Mouse (Mus musculus) heart, postnatal 0 days (tissue): Measurements from ENCODE around the gene Fancl. TPM values are rescaled to one million over a fixed set of nuclear protein-coding genes. Genes with fewer than 3 reads are reported as not detected.

ENCODE experiments used
- ATAC-seq: fragments of 200-750 bp; cut with Nextera tagmentation; 2 replicates; pipeline ENCODE4 v1.8.0; 2017; ENCODE audit warnings: low read depth, moderate number of reproducible peaks, moderate library complexity; ENCODE audit not compliant: insufficient read depth
- DNase-seq: peaks from one replicate; pipeline ENCODE4 v3.0.0-alpha.2; 2016; ENCODE audit warnings: low spot score
- H3K27ac ChIP-seq: fragments of 300-500 bp; sonication (generic); 2 replicates; pipeline ENCODE4 v1.5.1; 2014; ENCODE audit warnings: low read depth, mild to moderate bottlenecking
- H3K27me3 ChIP-seq: fragments of 300-500 bp; sonication (generic); 2 replicates; pipeline ENCODE4 v1.6.1; 2014; ENCODE audit warnings: low read length, mixed read lengths; ENCODE audit not compliant: control insufficient read depth, insufficient read depth
- H3K36me3 ChIP-seq: fragments of 300-500 bp; sonication (generic); replicated peaks from 2 replicates; pipeline ENCODE4 v1.6.1; 2014; ENCODE audit warnings: low read length, mixed read lengths; ENCODE audit not compliant: control insufficient read depth, insufficient read depth
- H3K4me1 ChIP-seq: fragments of 300-500 bp; sonication (generic); 2 replicates; pipeline ENCODE4 v1.6.1; 2014; ENCODE audit warnings: antibody characterized with exemption; ENCODE audit not compliant: control insufficient read depth, insufficient read depth
- H3K4me2 ChIP-seq: fragments of 300-500 bp; sonication (generic); 2 replicates; pipeline ENCODE4 v1.6.1; 2014; ENCODE audit warnings: low read depth, mild to moderate bottlenecking, low read length, moderate library complexity
- H3K4me3 ChIP-seq: fragments of 300-500 bp; sonication (generic); 2 replicates; pipeline ENCODE4 v1.5.1; 2014; ENCODE audit warnings: low read depth, low read length
- H3K9ac ChIP-seq: fragments of 300-500 bp; sonication (generic); replicated peaks from 2 replicates; pipeline ENCODE4 v1.6.1; 2014; ENCODE audit warnings: low read depth, low read length, mixed read lengths
- H3K9me3 ChIP-seq: fragments of 300-500 bp; sonication (generic); replicated peaks from 2 replicates; pipeline ENCODE4 v1.6.1; 2016; ENCODE audit warnings: low read length; ENCODE audit not compliant: control insufficient read depth
- CTCF ChIP-seq: IDR thresholded peaks from 2 replicates; pipeline ENCODE4 v1.5.1; 2016; ENCODE audit warnings: antibody characterized with exemption, control low read depth, low read depth
- EP300 ChIP-seq: IDR thresholded peaks from 2 replicates; pipeline ENCODE4 v1.6.1; 2016; ENCODE audit warnings: antibody characterized with exemption, low read depth
- WGBS: fragments of 180-500 bp; shearing (Covaris S2); extraction: QIAGEN DNeasy Blood & Tissue Kit; methylation state at CpG from one replicate; pipeline ENCODE4 v1.1.7; 2014; 5-methylcytosine and 5-hydroxymethylcytosine counted together
- polyA plus RNA-seq: library from polyadenylated mRNA; unstranded; fragments of >200 nt; fragmentation: Nextera tagmentation; extraction: Ambion mirVana; gene quantifications from 2 replicates; pipeline ENCODE4 v1.2.1, GENCODE M21; 2015
- total RNA-seq: library from RNA; depleted of rRNA; stranded (reverse); fragments of >200 nt; gene quantifications from 2 replicates; pipeline ENCODE4 v1.2.3, GENCODE M21; 2014; ENCODE audit warnings: low replicate concordance

The Fancl gene
- total and polyA plus RNA-seq, 2 experiments from 2014 or later, result 17.8 to 20.4 TPM

GRCm38 (mm10) chr11:26451228-26451627 is 65.3 kb downstream of the Fancl start:
- Histone ChIP-seq H3K36me3 (no peaks in the 10 kb centered on the region), H3K4me1 (peaks cover 4% of the 10 kb centered on the region; the same call in 1 of the 2 replicates), H3K9me3 (no peaks in the 10 kb centered on the region), H3K9ac (no peak overlapping the region), H3K4me2 (no peak overlapping the region), H3K27ac (no peak overlapping the region), H3K27me3 (no peaks in the 10 kb centered on the region), H3K4me3 (no peak overlapping the region)
- no peak for ATAC-seq
- TF ChIP-seq EP300, result no peak
- TF ChIP-seq CTCF, result no peak
- no peak for DNase-seq
- whole genome bisulfite sequencing, result 71% methylated on average over 2 of the region's 2 CpGs

GRCm38 (mm10) chr11:26452693-26453092 is 66.8 kb downstream of the Fancl start:
- Histone ChIP-seq H3K4me2 (no peak overlapping the region), H3K27me3 (no peaks in the 10 kb centered on the region), H3K9ac (no peak overlapping the region), H3K36me3 (no peaks in the 10 kb centered on the region), H3K4me1 (peaks cover 4% of the 10 kb centered on the region; the same call in 1 of the 2 replicates), H3K4me3 (no peak overlapping the region), H3K9me3 (no peaks in the 10 kb centered on the region), H3K27ac (no peak overlapping the region)
- TF ChIP-seq CTCF (no peak), EP300 (no peak)
- 83% methylated on average over 4 of the region's 4 CpGs for WGBS
- ATAC-seq (no peak), DNase-seq (no peak)

- no peaks in the 10 kb centered on the region for H3K36me3 ChIP-seq
- H3K27me3 ChIP-seq, result no peaks in the 10 kb centered on the region
- H3K9ac ChIP-seq, result no peak overlapping the region
- H3K27ac ChIP-seq, result no peak overlapping the region
- WGBS, result 88% methylated on average over 4 of the region's 4 CpGs
- H3K4me3 ChIP-seq, result no peak overlapping the region
- DNase-seq (no peak), ATAC-seq (no peak)
- H3K4me1 ChIP-seq, result peaks cover 4% of the 10 kb centered on the region; the same call in 1 of the 2 replicates
- no peak overlapping the region for H3K4me2 ChIP-seq
- no peaks in the 10 kb centered on the region for H3K9me3 ChIP-seq
- TF ChIP-seq EP300, result no peak
- no peak for TF ChIP-seq CTCF
These were observed 68.1 kb downstream of the Fancl start for GRCm38 (mm10) chr11:26454081-26454480.

GRCm38 (mm10) chr11:26477037-26477739 is 91.3 kb downstream of the Fancl start:
- Histone ChIP-seq H3K27me3 (no peaks in the 10 kb centered on the region), H3K4me3 (no peak overlapping the region), H3K4me2 (no peak overlapping the region), H3K36me3 (peaks cover 11% of the 10 kb centered on the region), H3K27ac (no peak overlapping the region), H3K4me1 (no peaks in the 10 kb centered on the region), H3K9ac (no peak overlapping the region), H3K9me3 (no peaks in the 10 kb centered on the region)
- TF ChIP-seq CTCF (no peak), EP300 (no peak)
- ATAC-seq (no peak), DNase-seq (no peak)
- 64% methylated on average over 6 of the region's 6 CpGs for WGBS

GRCm38 (mm10) chr11:26481691-26482242 is 95.8 kb downstream of the Fancl start:
- WGBS, result 89% methylated on average over 3 of the region's 3 CpGs
- no peak overlapping the region for H3K9ac ChIP-seq
- H3K4me3 ChIP-seq, result no peak overlapping the region
- no peaks in the 10 kb centered on the region for H3K4me1 ChIP-seq
- no peaks in the 10 kb centered on the region for H3K27me3 ChIP-seq
- no peak overlapping the region for H3K4me2 ChIP-seq
- DNase-seq (no peak), ATAC-seq (no peak)
- no peaks in the 10 kb centered on the region for H3K9me3 ChIP-seq
- no peak for TF ChIP-seq EP300
- no peak for TF ChIP-seq CTCF
- peaks cover 3% of the 10 kb centered on the region; the same call in 1 of the 2 replicates for H3K36me3 ChIP-seq
- H3K27ac ChIP-seq, result no peak overlapping the region
